ENCODE assay signal across 9 mouse cellular contexts in genomic region chr9:45740584-45740980, GRCm38 (mm10).
DNase-seq lines count a peak whose midpoint lies in the region; ATAC-seq lines count a peak whose summit lies in the region.
"Had no signal": no experiment of that assay in that cellular context is flagged by ENCODE, and none has a peak within 500 bp of the region (broad histone marks: within the 10 kb centered on the region; RNA-seq: fewer than 3 reads in every experiment).

No protein-coding gene starts in this region.

- H3K36me3 ChIP-seq in midbrain, embryonic 14.5 days (ENCODE audit: control insufficient read depth, insufficient read depth, low read length): no peaks in the 10 kb centered on the region
- H3K36me3 ChIP-seq: limb, embryonic 12.5 days; neural tube, embryonic 12.5 days had no signal

- WGBS in midbrain, embryonic 14.5 days: 53% methylated on average over 2 of the region's 2 CpGs

- H3K9me3 ChIP-seq in midbrain, embryonic 14.5 days (ENCODE audit: control insufficient read depth, low read length): no peaks in the 10 kb centered on the region
- H3K9me3 ChIP-seq: limb, embryonic 12.5 days; neural tube, embryonic 12.5 days had no signal

- DNase-seq in layer of hippocampus, postnatal 10 days (ENCODE audit: low spot score in 2 of 2): peak; percentile 43 to 50
- DNase-seq in layer of hippocampus, postnatal 25 days (ENCODE audit: extremely low spot score in 1 of 2, low spot score in 1 of 2): no peak
- DNase-seq in cerebellum, adult 9-10 months: peak; percentile 62
- DNase-seq in embryo, embryonic 9.5 days (ENCODE audit: extremely low spot score): peak; percentile 17
- DNase-seq in midbrain, embryonic 14.5 days: peak; percentile 68
- DNase-seq in right cerebral cortex, adult 18-20 months: no peak
- DNase-seq in right cerebral cortex, postnatal 4 days: no peak

- H3K27me3 ChIP-seq in midbrain, embryonic 14.5 days (ENCODE audit: control insufficient read depth, insufficient read depth, low read length): no peaks in the 10 kb centered on the region
- H3K27me3 ChIP-seq: neural tube, embryonic 12.5 days had no signal

- H3K4me1 ChIP-seq in midbrain, embryonic 14.5 days (ENCODE audit: control insufficient read depth, insufficient read depth, low read length): peaks cover 20% of the 10 kb centered on the region
- H3K4me1 ChIP-seq: limb, embryonic 12.5 days had no signal

- no peak overlapping the region for H3K4me3 ChIP-seq in midbrain, embryonic 14.5 days (replicated peaks; ENCODE audit: low read depth, low read length)
- H3K4me3 ChIP-seq: limb, embryonic 12.5 days; neural tube, embryonic 12.5 days had no signal

- no peak overlapping the region for H3K9ac ChIP-seq in midbrain, embryonic 14.5 days (replicated peaks; ENCODE audit: low read length)
- H3K9ac ChIP-seq: limb, embryonic 12.5 days; neural tube, embryonic 12.5 days had no signal

- H3K4me2 ChIP-seq in midbrain, embryonic 14.5 days (ENCODE audit: low read length): no peak overlapping the region
- H3K4me2 ChIP-seq: limb, embryonic 12.5 days; neural tube, embryonic 12.5 days had no signal

- no peak; the same call in 1 of the 2 replicates for ATAC-seq in midbrain, embryonic 14.5 days (ENCODE audit: low FRiP score, low TSS enrichment)

- peak overlapping the region; percentile 74 for H3K27ac ChIP-seq in midbrain, embryonic 14.5 days (replicated peaks; ENCODE audit: low read depth, low read length)
- H3K27ac ChIP-seq: limb, embryonic 12.5 days; neural tube, embryonic 12.5 days had no signal

Comparison
In these comparisons a context has a peak if more than half of its experiments do, and no peak if none do; other contexts are left out.
1. DNase-seq: peak in layer of hippocampus, postnatal 10 days (2 of 2), cerebellum, adult 9-10 months (single experiment), embryo, embryonic 9.5 days (single experiment) and midbrain, embryonic 14.5 days (single experiment); none in layer of hippocampus, postnatal 25 days (0 of 2), right cerebral cortex, adult 18-20 months (single experiment) and right cerebral cortex, postnatal 4 days (single experiment).